Mouse (Mus musculus): ENCODE measurements at regions not wholly inside any gene's neighbourhood (a gene's known extent, or its start where the extent isn't known, plus 50 kb on each side); places are given as distances from the start of the nearest gene placed in this dataset.

DNA sequence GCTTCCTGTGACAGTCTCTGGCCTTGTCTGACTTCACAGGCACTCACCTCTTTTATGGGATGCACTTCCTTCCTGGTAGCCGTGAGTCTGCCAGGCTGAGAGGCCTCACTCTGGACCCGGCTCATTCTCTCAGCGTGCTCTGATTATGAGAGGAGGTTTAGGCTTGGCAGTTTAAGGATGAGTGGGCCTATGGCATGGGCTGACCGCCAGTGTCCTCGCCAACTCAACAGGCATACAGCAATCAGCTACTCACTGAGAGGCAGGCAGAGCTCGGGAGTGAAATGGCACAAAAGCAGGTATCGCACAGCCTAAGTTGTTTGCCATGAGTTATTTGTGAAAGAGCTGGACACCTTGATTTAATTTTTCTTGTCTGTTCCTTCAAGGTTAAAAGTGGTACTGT is 51.5 kb upstream of the Trpc7 start:
- no peaks in the 10 kb centered on the region for H3K36me3 ChIP-seq
- no peaks in the 10 kb centered on the region for H3K4me1 ChIP-seq (replicated peaks)
- no peak for ATAC-seq (replicated peaks; ENCODE audit: insufficient number of reproducible peaks, insufficient read depth, low FRiP score, low read depth)
- no peaks in the 10 kb centered on the region for H3K27me3 ChIP-seq
- H3K27ac ChIP-seq: no peak overlapping the region
- 76% methylated on average over 7 of the region's 7 CpGs for WGBS
- no peak overlapping the region for H3K4me2 ChIP-seq
- no peak overlapping the region for H3K9ac ChIP-seq
- H3K4me3 ChIP-seq: no peak overlapping the region
- no peaks in the 10 kb centered on the region for H3K9me3 ChIP-seq (replicated peaks)

All from heart, embryonic 15.5 days (tissue).